Mouse (Mus musculus): ENCODE measurements around the gene Ncoa3.

DNA sequence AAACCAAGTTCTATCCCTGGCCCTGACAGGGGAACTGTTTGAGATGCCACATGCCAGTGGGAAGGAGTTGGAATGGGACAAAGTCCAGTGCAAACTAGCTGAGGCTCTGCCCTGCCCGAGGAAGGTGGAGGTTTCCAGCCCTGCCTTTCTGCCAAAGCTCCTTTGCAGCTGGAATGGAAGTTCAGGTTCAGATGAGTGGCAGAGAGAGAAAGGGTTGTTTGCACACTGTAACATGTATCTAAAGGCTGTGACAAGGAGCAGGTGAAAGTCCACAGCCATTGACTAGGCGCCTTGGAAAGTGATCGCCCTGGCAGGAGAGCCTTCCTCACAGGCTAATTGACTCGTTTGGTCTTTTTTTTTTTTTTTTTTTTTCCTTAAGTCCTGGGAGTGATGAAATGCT is 28.3 kb upstream of the Ncoa3 start:
- TF ChIP-seq POLR2A (IDR thresholded peaks at IDR 0.05; ENCODE audit: borderline replicate concordance, control insufficient read depth, low read depth, low read length) (no peak), CTCF (IDR thresholded peaks at IDR 0.05; ENCODE audit: control insufficient read depth, insufficient read depth, low read length) (no peak)
